Mouse (Mus musculus): ENCODE measurements around the gene Rassf5. TPM values are rescaled to one million over a fixed set of nuclear protein-coding genes. Genes with fewer than 3 reads are reported as not detected.

The Rassf5 gene
- total RNA-seq (2015): 46.0 and 48.9 TPM in 2 replicates
- total RNA-seq (2017): 45.1 and 47.6 TPM in 2 replicates

DNA sequence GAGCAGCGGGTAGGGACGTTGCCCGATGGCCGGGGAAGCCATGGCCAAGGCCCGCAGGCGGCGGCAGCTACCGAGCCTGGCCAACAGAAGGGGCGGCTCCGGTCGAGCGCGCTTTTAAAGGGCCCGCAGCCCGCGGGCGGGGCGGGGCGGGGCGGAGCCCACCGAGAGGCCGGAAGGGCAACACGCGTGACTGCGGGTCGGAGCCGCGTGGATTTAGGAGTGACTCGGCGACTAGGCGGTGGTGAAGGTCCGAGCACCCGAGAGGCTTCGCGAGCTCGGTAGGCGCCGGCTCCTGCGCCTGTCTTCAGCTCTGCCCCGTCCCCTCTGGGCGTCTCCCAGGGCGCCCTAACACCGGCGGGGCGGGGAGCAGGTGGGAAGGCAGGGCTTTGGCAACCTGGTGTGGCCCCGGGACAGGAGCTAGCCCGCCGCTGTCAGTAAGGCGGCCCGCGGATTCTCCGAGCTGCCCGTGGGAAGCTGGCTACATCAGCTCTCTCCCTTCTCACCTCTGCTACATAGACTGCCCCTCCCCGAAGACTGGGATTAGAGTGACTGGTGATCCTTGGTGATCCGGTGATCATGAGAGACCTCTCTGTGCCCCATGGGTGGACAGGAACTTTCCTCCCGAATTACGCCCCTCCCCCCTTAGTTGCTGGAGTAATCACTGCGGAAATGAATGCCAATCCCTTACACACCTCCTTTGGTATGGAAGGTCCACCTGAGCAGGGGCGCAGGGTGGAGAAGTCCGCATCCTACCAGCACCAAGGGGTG lies at the start of gene Rassf5:
Rassf5 (minus strand) TSS at position 170 of the 768 bp plus-strand sequence.
- ATAC-seq (replicated peaks; ENCODE audit: poor library complexity): peak; percentile 27

DNA sequence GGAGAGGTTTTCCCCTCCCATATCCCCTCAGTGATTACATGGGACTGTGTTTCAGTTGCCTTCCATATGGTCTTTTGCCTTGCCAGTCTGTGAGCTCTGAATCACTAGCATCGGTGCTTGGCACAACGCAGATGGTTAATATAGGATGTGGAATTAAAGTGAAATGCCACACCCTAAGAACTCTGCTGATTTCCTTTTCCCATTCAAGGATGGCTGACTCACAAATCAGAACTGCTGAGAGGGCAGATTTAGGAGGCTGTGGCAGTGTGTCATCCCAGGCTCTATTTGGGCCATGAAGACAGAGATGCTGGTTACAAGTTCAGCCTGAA lies 48.8 kb upstream of the Rassf5 start:
- ATAC-seq (replicated peaks; ENCODE audit: poor library complexity): no peak

- no peak for ATAC-seq (replicated peaks; ENCODE audit: poor library complexity)
Observed at GRCm38 (mm10) chr1:131293221-131293921, 48.3 kb upstream of the Rassf5 start.

GRCm38 (mm10) chr1:131290648-131291047 lies 45.6 kb upstream of the Rassf5 start:
- peak; percentile 66 for ATAC-seq (replicated peaks; ENCODE audit: poor library complexity)

GRCm38 (mm10) chr1:131288938-131289337 lies 43.9 kb upstream of the Rassf5 start:
- ATAC-seq (replicated peaks; ENCODE audit: poor library complexity): no peak

GRCm38 (mm10) chr1:131287267-131287666 lies 42.2 kb upstream of the Rassf5 start:
- ATAC-seq (replicated peaks; ENCODE audit: poor library complexity): peak; percentile 25; the same call in 1 of the 2 replicates

DNA sequence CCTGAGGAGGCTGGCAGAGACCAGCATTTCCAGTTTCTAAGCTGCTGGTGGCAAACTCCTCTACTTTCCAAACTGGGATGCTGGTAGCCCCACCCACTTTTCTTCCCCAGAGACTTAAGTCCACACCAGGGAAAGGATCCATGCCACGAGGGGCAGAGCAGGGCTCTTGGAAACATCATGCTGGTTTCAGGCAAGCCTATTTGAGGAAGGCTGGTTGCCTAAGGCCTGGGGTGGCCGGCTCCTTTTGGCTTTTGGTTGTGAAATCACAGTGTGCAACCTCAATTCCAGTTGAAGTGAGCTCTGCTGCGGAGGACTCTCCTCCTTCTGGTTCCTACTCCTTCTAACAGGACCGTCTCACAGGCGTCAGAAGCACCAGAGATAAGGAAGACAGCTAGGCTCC lies 41.7 kb upstream of the Rassf5 start:
- peak; percentile 87 for ATAC-seq (replicated peaks; ENCODE audit: poor library complexity)

GRCm38 (mm10) chr1:131284616-131285015 lies 39.6 kb upstream of the Rassf5 start:
- no peak for ATAC-seq (replicated peaks; ENCODE audit: poor library complexity)

DNA sequence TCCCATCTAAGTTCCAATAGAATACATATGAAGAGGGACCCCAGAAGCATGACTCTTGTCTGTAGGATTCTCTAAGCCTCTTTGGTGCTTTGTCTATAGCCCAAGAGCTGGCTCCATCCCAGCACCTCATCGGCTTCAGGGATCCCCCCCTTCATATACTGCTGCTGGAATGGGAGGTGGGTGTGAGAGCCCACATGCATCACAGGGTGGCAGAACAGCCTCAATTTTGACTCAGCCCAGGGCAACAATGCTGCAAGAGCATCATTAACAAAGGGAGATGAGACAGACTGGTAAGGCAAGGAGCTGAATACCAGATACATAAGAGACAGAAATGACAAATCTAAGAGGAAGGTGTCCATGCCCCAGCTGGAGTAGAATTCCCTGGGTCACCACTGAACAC lies 39.1 kb upstream of the Rassf5 start:
- ATAC-seq (replicated peaks; ENCODE audit: poor library complexity): no peak

- ATAC-seq (replicated peaks; ENCODE audit: poor library complexity): no peak
Observed at GRCm38 (mm10) chr1:131281731-131282130, 36.7 kb upstream of the Rassf5 start.

- peak; percentile 48 for ATAC-seq (replicated peaks; ENCODE audit: poor library complexity)
Observed at GRCm38 (mm10) chr1:131280280-131280679, 35.2 kb upstream of the Rassf5 start.

DNA sequence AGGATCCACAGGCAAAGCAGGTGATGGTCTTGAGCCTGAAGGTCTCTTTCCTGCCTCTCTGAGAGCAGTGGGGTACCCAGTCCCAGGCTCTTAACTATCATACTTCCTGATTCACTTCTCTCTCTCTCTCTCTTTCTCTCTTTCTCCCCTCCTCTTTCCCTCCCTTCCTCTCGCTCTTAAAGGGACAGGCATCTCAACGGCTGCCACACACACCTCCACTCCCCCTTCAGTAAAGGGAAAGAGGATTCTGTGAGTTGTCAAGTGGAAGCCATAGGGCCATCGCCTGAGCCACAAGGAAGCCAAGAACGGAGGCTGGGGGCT lies 34.4 kb upstream of the Rassf5 start, which contains the start of gene Ikbke:
Ikbke (minus strand) TSS at position 151 of the 321 bp plus-strand sequence.
- peak; percentile 37 for ATAC-seq (replicated peaks; ENCODE audit: poor library complexity)

DNA sequence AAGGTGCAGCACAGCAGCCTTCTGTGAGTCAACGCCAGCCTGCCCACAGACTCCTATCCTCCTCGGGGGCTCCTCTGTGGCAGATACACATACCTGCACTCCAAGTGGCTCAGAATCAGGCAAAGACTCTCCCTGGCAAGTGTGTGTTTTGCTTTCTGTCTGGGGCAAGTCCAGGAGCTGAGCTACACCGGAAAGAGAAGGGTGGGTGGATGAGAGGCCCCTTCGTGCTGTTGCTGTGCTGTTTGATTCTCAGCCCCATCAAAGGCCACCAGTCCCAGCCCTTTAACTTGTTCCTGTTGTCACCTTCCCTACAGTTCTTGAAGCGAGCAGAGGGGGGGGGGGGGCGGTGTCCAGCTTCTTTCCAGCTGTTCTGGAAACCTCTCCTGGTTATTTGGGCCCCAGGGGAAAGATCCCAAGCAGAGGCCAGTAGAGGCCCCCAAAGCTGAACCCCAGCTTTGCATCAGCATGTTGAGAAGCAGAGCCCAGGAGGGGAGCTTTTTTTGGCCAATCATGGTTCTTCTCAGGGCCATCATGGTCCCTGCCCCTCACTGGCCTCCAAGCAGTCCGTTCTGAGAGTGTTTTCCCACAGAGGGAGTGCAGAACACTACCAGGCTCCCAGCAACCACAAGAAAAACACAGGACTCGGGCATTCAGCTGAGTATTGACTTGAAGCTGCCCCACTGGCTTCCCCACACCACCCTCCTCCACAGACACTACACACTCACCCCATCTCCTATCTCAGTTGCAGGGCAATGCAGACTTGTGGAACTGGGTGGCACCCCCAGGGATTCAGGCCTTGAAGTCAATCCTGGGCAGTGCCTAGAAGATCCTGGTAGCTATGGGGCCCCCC lies 33.8 kb upstream of the Rassf5 start:
- ATAC-seq (replicated peaks; ENCODE audit: poor library complexity): peak; percentile 1; the same call in 1 of the 2 replicates

DNA sequence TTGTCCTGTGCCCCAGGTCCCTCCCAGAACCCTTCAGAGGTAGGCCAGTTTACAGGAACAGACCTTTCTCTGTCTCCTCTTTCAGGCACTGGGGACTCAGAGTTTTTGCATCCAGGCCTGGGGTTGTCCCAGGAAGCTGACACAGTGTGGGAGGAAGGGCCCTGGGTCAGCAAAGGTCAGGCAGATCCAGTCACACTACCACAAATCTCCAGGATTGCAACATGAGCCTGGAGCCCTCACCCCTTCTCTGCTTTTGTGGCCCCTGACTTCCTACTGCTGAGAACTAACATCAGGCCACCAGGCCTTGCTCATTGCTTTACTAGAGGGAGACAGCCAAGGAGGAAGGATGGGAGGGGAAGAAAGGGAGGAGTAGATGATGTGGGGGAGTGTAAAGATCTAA lies 31.8 kb upstream of the Rassf5 start:
- ATAC-seq (replicated peaks; ENCODE audit: poor library complexity): peak; percentile 67

DNA sequence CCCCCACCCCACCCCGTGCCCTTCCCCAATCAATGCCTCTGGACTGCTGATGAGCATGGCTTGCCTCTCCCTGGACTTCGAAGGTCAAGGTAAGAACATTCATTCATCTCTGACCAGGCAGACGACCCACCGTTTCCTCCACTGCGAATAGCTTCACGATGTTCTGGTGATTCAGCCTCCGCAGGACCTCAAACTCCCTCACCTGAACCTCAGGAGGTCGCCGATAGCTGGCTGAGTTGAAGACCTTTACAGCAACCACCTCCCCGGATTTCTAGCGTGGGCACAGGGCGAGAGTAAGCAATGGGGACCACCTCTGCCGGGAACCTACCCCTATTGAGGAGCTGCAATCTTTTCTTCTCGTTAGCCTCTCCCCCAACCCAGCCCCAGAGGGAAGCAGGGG lies 30.5 kb upstream of the Rassf5 start:
- ATAC-seq (replicated peaks; ENCODE audit: poor library complexity): no peak

DNA sequence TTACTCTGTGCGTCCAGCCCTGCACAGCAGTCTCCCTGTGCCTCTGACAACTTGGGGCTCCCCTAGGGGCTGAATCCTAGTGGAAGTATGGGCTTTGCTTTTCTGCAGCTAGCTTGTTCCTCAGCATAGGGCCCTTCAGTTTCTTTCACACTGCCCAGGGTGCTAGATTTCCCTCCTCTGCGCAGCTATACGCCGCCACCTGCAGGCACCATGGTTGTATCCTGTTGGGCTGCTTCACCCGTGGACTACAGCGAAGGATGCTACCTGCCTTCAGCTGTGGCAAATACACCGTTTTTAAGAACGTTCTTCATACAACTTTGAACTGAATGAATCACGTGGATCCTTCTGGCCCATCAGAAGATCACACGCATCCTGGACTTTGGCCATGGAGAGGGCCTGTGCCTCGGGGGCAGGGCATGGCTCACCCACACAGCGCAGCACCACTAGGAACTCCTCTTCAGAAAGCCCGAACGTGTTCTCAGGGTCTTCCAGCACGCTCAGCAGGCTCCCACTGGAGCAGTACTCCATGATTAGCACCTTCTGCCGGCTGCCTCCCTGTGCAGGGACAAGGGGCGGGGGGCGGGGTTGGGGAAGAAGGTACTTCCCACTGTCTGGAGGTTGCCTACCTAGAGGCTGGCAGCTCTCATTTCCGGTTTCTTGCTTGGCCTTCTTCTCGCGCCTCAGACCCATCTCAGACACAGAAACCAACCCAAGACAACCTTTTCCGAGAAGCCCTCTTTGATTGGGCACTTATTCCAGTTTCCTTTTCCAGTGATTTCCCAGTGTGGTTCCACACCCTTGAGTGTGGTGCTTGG lies 29.9 kb upstream of the Rassf5 start:
- no peak for ATAC-seq (replicated peaks; ENCODE audit: poor library complexity)

DNA sequence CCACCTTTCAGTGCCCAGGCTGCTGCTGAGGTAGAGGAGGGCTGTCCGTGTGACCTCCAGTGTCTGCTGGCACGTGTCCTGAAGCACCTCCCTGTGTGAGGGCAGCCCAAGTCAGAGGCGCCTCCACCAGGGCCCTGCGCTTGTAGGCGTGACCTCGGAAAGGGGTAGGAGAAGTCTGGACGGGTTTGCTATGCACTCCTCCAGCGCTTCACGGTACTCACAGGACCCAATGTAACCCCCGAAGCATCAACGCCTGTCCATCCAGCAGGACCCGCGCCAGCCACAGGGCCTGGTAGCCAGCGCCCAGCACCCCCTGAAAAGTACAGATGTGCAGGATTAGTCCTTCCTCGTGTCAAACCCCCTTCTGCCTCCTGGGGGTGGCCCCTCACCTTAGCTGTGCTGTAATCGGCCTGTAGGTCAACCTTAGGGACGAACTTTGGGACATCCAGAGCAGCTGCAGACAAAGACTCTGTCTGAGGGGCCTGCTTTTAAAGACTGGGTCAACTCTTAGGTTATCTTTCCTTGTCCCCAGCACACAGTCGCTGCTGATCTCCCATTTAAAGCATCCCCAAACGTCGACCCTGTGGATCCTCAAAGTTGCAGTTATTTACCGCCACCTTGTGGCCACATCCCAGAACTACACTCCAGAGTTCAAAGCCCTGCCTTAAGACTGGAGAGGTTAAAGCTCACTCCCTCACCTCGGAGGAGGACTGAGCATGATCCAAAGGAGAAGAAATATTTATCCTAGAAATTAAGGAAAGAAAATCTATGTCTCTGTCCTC lies 24.9 kb upstream of the Rassf5 start:
- ATAC-seq (replicated peaks; ENCODE audit: poor library complexity): peak; percentile 88

- ATAC-seq (replicated peaks; ENCODE audit: poor library complexity): no peak
Observed at GRCm38 (mm10) chr1:131268776-131269175, 23.7 kb upstream of the Rassf5 start.

DNA sequence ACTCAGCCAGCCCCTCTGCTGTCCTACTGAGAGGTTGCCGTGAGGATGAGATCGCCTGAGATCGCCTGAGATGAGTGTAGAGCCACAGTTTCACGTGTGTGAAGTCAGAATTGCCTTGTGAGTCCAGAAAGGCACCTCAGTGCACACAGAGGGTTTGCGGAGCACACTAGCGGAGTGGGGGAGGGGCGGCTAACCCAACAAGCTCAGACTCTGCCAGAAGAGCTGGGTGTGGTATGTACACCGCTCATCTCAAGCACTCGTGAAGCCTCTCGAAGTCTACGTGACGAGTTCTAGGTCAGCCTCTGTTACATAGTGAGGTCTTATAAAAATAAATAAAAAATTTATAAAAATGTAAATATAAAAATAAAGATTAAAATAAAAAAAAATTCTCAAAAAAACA lies 18.8 kb upstream of the Rassf5 start:
- no peak for ATAC-seq (replicated peaks; ENCODE audit: poor library complexity)

DNA sequence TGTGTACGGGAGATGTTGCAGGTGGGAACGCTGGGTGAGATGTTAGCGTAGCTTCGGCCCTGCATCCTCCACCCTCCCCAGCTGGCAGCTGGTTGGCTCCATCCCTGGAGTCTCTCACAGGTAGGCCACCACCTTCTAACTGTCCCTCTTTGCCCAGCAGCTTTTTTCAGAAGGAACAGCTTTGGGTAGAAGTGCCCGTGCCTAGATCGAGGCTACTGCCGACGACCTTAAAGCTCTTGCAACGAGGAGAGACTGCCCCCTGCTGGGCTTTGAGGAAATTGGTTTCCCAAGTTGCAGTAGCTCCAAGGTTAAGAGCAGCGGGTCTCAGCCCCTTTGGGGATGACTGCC lies 15.2 kb upstream of the Rassf5 start:
- peak; percentile 94 for ATAC-seq (replicated peaks; ENCODE audit: poor library complexity)

Measured in megakaryocyte progenitor cell, adult 5-6 weeks (primary cell).